24 mouse cellular contexts compared by ENCODE assay signal in the genomic region with DNA sequence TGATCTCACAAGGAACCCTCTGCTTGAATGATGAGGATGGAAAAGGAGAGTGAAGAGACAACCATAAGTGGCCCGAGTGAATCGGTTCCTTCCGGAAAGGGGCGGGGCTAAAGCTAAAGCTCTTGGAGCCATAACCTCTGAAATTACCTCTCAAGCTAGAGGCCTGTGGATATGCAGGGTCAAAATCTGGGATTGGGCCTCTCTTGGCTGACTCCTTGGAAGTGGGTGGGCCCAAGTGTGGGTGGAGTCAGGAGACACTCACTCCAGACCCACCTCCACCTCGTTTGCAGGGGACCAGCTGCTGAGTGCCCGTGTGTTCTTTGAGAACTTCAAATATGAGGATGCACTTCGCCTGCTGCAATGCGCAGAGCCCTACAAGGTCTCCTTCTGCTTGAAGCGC. TPM values are rescaled to one million over a fixed set of nuclear protein-coding genes. Genes with fewer than 3 reads are reported as not detected.
DNase-seq lines count a peak whose midpoint lies in the region; ATAC-seq and TF ChIP-seq lines count a peak whose summit lies in the region.
"Had no signal": no experiment of that assay in that cellular context is flagged by ENCODE, and none has a peak within 500 bp of the region (broad histone marks: within the 10 kb centered on the region; RNA-seq: fewer than 3 reads in every experiment).

No protein-coding gene starts in this region.

- DNase-seq in liver, embryonic 11.5 days (ENCODE audit: low spot score): no peak
- DNase-seq in lung, postnatal 0 days (ENCODE audit: low spot score): no peak
- DNase-seq in lung, postnatal 4 days: no peak
- DNase-seq in ES-CJ7 (ENCODE audit: low read depth, low spot score): peak; percentile 48
- DNase-seq in heart, adult 18-20 months: no peak
- DNase-seq in cerebellum, adult 9-11 months: no peak
- DNase-seq: adrenal gland, adult 8-10 months; adrenal gland, postnatal 36 days; cerebellum, adult 2 months; cerebellum, postnatal 14 days; embryo, embryonic 11 days; gastrocnemius, adult 2 months; gastrocnemius, postnatal 36 days; heart, postnatal 10 days; heart, postnatal 4 days had no signal

- 0 out of 2 replicates have a peak, but pooled peaks have one; percentile 9 for ATAC-seq in liver, embryonic 12.5 days
- no peak for ATAC-seq in liver, embryonic 11.5 days (replicated peaks; ENCODE audit: low FRiP score)
- ATAC-seq in lung, postnatal 0 days: peak; percentile 26; the same call in 1 of the 2 replicates
- ATAC-seq in stomach, embryonic 16.5 days (ENCODE audit: insufficient read depth, low FRiP score): peak; percentile 37; the same call in 1 of the 2 replicates
- ATAC-seq: forebrain, embryonic 16.5 days; hindbrain, embryonic 16.5 days; Patski had no signal

- WGBS in liver, embryonic 12.5 days (ENCODE audit: insufficient replicate concordance): 62% methylated on average over 9 of the region's 9 CpGs
- 72% methylated on average over 9 of the region's 9 CpGs for WGBS in liver, embryonic 11.5 days
- WGBS in lung, postnatal 0 days: 71% methylated on average over 9 of the region's 9 CpGs
- WGBS in stomach, embryonic 16.5 days: 68% methylated on average over 9 of the region's 9 CpGs

- H3K9ac ChIP-seq in liver, embryonic 12.5 days: no peak overlapping the region
- no peak overlapping the region for H3K9ac ChIP-seq in liver, embryonic 11.5 days (ENCODE audit: low read depth, low read length)
- H3K9ac ChIP-seq in lung, postnatal 0 days (replicated peaks; ENCODE audit: low read depth): no peak overlapping the region
- no peak overlapping the region for H3K9ac ChIP-seq in stomach, embryonic 16.5 days (ENCODE audit: low read length)
- H3K9ac ChIP-seq: embryonic facial prominence, embryonic 13.5 days; forebrain, embryonic 12.5 days; hindbrain, embryonic 12.5 days had no signal

- H3K36me3 ChIP-seq in liver, embryonic 12.5 days: peaks cover 8% of the 10 kb centered on the region
- H3K36me3 ChIP-seq in liver, embryonic 11.5 days (ENCODE audit: control insufficient read depth, insufficient read depth, low read length): peaks cover 3% of the 10 kb centered on the region; the same call in 1 of the 2 replicates
- 0 out of 2 replicates have a peak, but pooled peaks cover 7% of the 10 kb centered on the region for H3K36me3 ChIP-seq in lung, postnatal 0 days (ENCODE audit: insufficient read depth, low read length)
- no peaks in the 10 kb centered on the region for H3K36me3 ChIP-seq in stomach, embryonic 16.5 days (ENCODE audit: control insufficient read depth, insufficient read depth, low read length)
- H3K36me3 ChIP-seq: forebrain, embryonic 12.5 days; hindbrain, embryonic 12.5 days had no signal

- no peak overlapping the region for H3K4me2 ChIP-seq in liver, embryonic 12.5 days
- H3K4me2 ChIP-seq in liver, embryonic 11.5 days: no peak overlapping the region
- no peak overlapping the region for H3K4me2 ChIP-seq in lung, postnatal 0 days (replicated peaks; ENCODE audit: low read depth, low read length)
- H3K4me2 ChIP-seq in stomach, embryonic 16.5 days (ENCODE audit: low read depth, low read length): no peak overlapping the region
- H3K4me2 ChIP-seq: embryonic facial prominence, embryonic 13.5 days; forebrain, embryonic 12.5 days; hindbrain, embryonic 12.5 days had no signal

- no peak overlapping the region for H3K4me3 ChIP-seq in liver, embryonic 12.5 days
- H3K4me3 ChIP-seq in liver, embryonic 11.5 days (ENCODE audit: low read depth, low read length): no peak overlapping the region
- no peak overlapping the region for H3K4me3 ChIP-seq in lung, postnatal 0 days (ENCODE audit: low read depth, low read length)
- no peak overlapping the region for H3K4me3 ChIP-seq in stomach, embryonic 16.5 days (replicated peaks; ENCODE audit: low read length)
- H3K4me3 ChIP-seq: embryonic facial prominence, embryonic 13.5 days; forebrain, embryonic 12.5 days; gastrocnemius, adult 2 months; heart, embryonic 10.5 days; hindbrain, embryonic 12.5 days had no signal

- TF ChIP-seq CTCF in lung, postnatal 0 days (IDR thresholded peaks at IDR 0.05): no peak

- peaks cover 6% of the 10 kb centered on the region; the same call in 1 of the 2 replicates for H3K4me1 ChIP-seq in liver, embryonic 12.5 days
- no peaks in the 10 kb centered on the region for H3K4me1 ChIP-seq in liver, embryonic 11.5 days (replicated peaks; ENCODE audit: control insufficient read depth, insufficient read depth, low read length)
- no peaks in the 10 kb centered on the region for H3K4me1 ChIP-seq in lung, postnatal 0 days (ENCODE audit: insufficient read depth, low read depth, low read length)
- H3K4me1 ChIP-seq in stomach, embryonic 16.5 days (ENCODE audit: control insufficient read depth, insufficient read depth, low read length): no peaks in the 10 kb centered on the region
- H3K4me1 ChIP-seq: embryonic facial prominence, embryonic 13.5 days; forebrain, embryonic 12.5 days; heart, embryonic 10.5 days; hindbrain, embryonic 12.5 days had no signal

- 0 out of 2 replicates have a peak, but pooled peaks cover 4% of the 10 kb centered on the region for H3K9me3 ChIP-seq in liver, embryonic 12.5 days (replicated peaks)
- H3K9me3 ChIP-seq in liver, embryonic 11.5 days (ENCODE audit: control insufficient read depth, low read length): no peaks in the 10 kb centered on the region
- H3K9me3 ChIP-seq in lung, postnatal 0 days (ENCODE audit: low read length): no peaks in the 10 kb centered on the region
- H3K9me3 ChIP-seq in stomach, embryonic 16.5 days (replicated peaks; ENCODE audit: control insufficient read depth, low read length): 0 out of 2 replicates have a peak, but pooled peaks cover 5% of the 10 kb centered on the region
- H3K9me3 ChIP-seq: forebrain, embryonic 12.5 days had no signal

- 0 out of 2 replicates have a peak, but pooled peaks cover 3% of the 10 kb centered on the region for H3K27me3 ChIP-seq in liver, embryonic 12.5 days (replicated peaks)
- no peaks in the 10 kb centered on the region for H3K27me3 ChIP-seq in liver, embryonic 11.5 days (replicated peaks; ENCODE audit: control insufficient read depth, insufficient read depth, low read length)
- no peaks in the 10 kb centered on the region for H3K27me3 ChIP-seq in lung, postnatal 0 days (replicated peaks; ENCODE audit: insufficient read depth, low read length)
- H3K27me3 ChIP-seq in stomach, embryonic 16.5 days (ENCODE audit: control insufficient read depth, insufficient read depth, low read length): no peaks in the 10 kb centered on the region
- H3K27me3 ChIP-seq: embryonic facial prominence, embryonic 13.5 days; forebrain, embryonic 12.5 days; hindbrain, embryonic 12.5 days; Patski had no signal

- H3K27ac ChIP-seq in liver, embryonic 12.5 days: no peak overlapping the region
- no peak overlapping the region for H3K27ac ChIP-seq in liver, embryonic 11.5 days (ENCODE audit: low read depth, low read length)
- no peak overlapping the region for H3K27ac ChIP-seq in lung, postnatal 0 days (ENCODE audit: low read length)
- no peak overlapping the region for H3K27ac ChIP-seq in stomach, embryonic 16.5 days (ENCODE audit: low read length)
- H3K27ac ChIP-seq: embryonic facial prominence, embryonic 13.5 days; forebrain, embryonic 12.5 days; gastrocnemius, adult 2 months; heart, embryonic 10.5 days; hindbrain, embryonic 12.5 days had no signal

- no peak for TF ChIP-seq EP300 in lung, postnatal 0 days (IDR thresholded peaks at IDR 0.05)

RNA-seq across cellular contexts. Expression of gene Hipk4, which starts 8.1 kb away (rescaled TPM):
- 0.17 and 0.23 TPM in 2 replicates for polyA plus RNA-seq in liver, embryonic 12.5 days (2016; fragmentation: Nextera tagmentation; extraction: Ambion mirVana)
- 0.33 and 0.40 TPM in 2 replicates for polyA plus RNA-seq in liver, embryonic 11.5 days (2014; fragmentation: Nextera tagmentation; extraction: Ambion mirVana)
- 0.27 and 0.31 TPM in 2 replicates for polyA plus RNA-seq in lung, postnatal 0 days (2015; fragmentation: Nextera tagmentation; extraction: Ambion mirVana)
- 0.35 and 0.79 TPM in 2 replicates for polyA plus RNA-seq in stomach, embryonic 16.5 days (2015; fragmentation: Nextera tagmentation; extraction: Ambion mirVana)
- total RNA-seq in heart, adult 18-20 months (2021): under 1 TPM in 1 of 2 experiments, not detected in 1; 0.10 TPM

RNA-seq across cellular contexts. Expression of gene Prx, which starts 15.8 kb away (rescaled TPM):
- polyA plus RNA-seq in liver, embryonic 12.5 days (2016; fragmentation: Nextera tagmentation; extraction: Ambion mirVana): 0.91 and 1.2 TPM in 2 replicates
- 0.80 and 0.84 TPM in 2 replicates for polyA plus RNA-seq in liver, embryonic 11.5 days (2014; fragmentation: Nextera tagmentation; extraction: Ambion mirVana)
- polyA plus RNA-seq in lung, postnatal 0 days (2015; fragmentation: Nextera tagmentation; extraction: Ambion mirVana): 73.2 and 75.2 TPM in 2 replicates
- 3.7 and 4.0 TPM in 2 replicates for polyA plus RNA-seq in stomach, embryonic 16.5 days (2015; fragmentation: Nextera tagmentation; extraction: Ambion mirVana)
- total RNA-seq in heart, adult 18-20 months (2021): under 1 TPM; 0.57 to 0.62 TPM

RNA-seq across cellular contexts. Expression of gene Sertad1, which starts 28.3 kb away (rescaled TPM):
- 19.5 and 20.9 TPM in 2 replicates for polyA plus RNA-seq in liver, embryonic 12.5 days (2016; fragmentation: Nextera tagmentation; extraction: Ambion mirVana)
- polyA plus RNA-seq in liver, embryonic 11.5 days (2014; fragmentation: Nextera tagmentation; extraction: Ambion mirVana): 23.0 and 24.3 TPM in 2 replicates
- polyA plus RNA-seq in lung, postnatal 0 days (2015; fragmentation: Nextera tagmentation; extraction: Ambion mirVana): 79.4 and 79.6 TPM in 2 replicates
- polyA plus RNA-seq in stomach, embryonic 16.5 days (2015; fragmentation: Nextera tagmentation; extraction: Ambion mirVana): 42.0 and 45.9 TPM in 2 replicates
- 1 to 10 TPM; 8.0 to 9.3 TPM for total RNA-seq in heart, adult 18-20 months (2021)

RNA-seq across cellular contexts. Expression of gene Pld3, which starts 38.1 kb away (rescaled TPM):
- polyA plus RNA-seq in liver, embryonic 12.5 days (2016; fragmentation: Nextera tagmentation; extraction: Ambion mirVana): 46.6 and 49.1 TPM in 2 replicates
- 39.3 and 44.4 TPM in 2 replicates for polyA plus RNA-seq in liver, embryonic 11.5 days (2014; fragmentation: Nextera tagmentation; extraction: Ambion mirVana)
- 92.4 and 94.5 TPM in 2 replicates for polyA plus RNA-seq in lung, postnatal 0 days (2015; fragmentation: Nextera tagmentation; extraction: Ambion mirVana)
- polyA plus RNA-seq in stomach, embryonic 16.5 days (2015; fragmentation: Nextera tagmentation; extraction: Ambion mirVana): 93.5 and 107 TPM in 2 replicates
- total RNA-seq in heart, adult 18-20 months (2021): 10 to 100 TPM; 29.8 to 30.9 TPM

RNA-seq across cellular contexts. Expression of gene 2310022A10Rik, which starts 38.1 kb away (rescaled TPM):
- polyA plus RNA-seq in liver, embryonic 12.5 days (2016; fragmentation: Nextera tagmentation; extraction: Ambion mirVana): 26.3 and 27.5 TPM in 2 replicates
- 33.9 and 35.1 TPM in 2 replicates for polyA plus RNA-seq in liver, embryonic 11.5 days (2014; fragmentation: Nextera tagmentation; extraction: Ambion mirVana)
- 10.5 and 12.3 TPM in 2 replicates for polyA plus RNA-seq in lung, postnatal 0 days (2015; fragmentation: Nextera tagmentation; extraction: Ambion mirVana)
- 23.0 and 25.6 TPM in 2 replicates for polyA plus RNA-seq in stomach, embryonic 16.5 days (2015; fragmentation: Nextera tagmentation; extraction: Ambion mirVana)
- 10 to 100 TPM; 63.8 to 64.7 TPM for total RNA-seq in heart, adult 18-20 months (2021)

Comparison
In these comparisons a context has a peak if more than half of its experiments do, and no peak if none do; other contexts are left out.
1. RNA of gene Prx, which starts 15.8 kb away (polyA plus RNA-seq): 73.2 to 75.2 TPM in lung, postnatal 0 days; 3.7 to 4.0 TPM in stomach, embryonic 16.5 days, 0.91 to 1.2 TPM in liver, embryonic 12.5 days and 0.80 to 0.84 TPM in liver, embryonic 11.5 days; every median in the first group is over 10 times any median in the second.